Mouse (Mus musculus): ENCODE measurements at regions not wholly inside any gene's neighbourhood (a gene's known extent, or its start where the extent isn't known, plus 50 kb on each side); places are given as distances from the start of the nearest gene placed in this dataset.

DNA sequence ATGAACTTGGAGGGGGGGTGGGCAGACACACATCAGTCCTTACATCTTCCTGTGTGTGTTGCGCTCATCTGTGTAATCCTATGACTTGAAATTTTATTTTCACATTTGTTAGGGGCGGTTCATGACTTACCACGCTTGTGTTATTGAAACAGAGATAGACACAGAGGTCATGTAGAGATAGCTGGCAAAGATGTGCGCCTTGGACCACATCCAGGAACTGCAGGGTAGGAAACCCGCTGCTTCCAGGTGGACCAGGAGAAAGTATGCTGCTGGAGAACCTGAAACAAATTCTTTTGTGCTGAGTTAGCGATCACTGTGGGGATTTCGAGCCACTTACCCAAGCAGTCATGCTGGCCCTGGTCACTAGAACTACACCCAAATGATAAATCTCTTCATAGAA is 89.1 kb downstream of the Kcnj2 start:
- no peak for TF ChIP-seq POLR2AphosphoS2 (IDR thresholded peaks at IDR 0.05; ENCODE audit: insufficient read length, low read depth)
- TF ChIP-seq REST (IDR thresholded peaks at IDR 0.05; ENCODE audit: insufficient read depth, insufficient read length): no peak
- TF ChIP-seq SRF (IDR thresholded peaks at IDR 0.05; ENCODE audit: control insufficient read depth, insufficient read length, low read depth): no peak
- no peak for TF ChIP-seq MYOG (IDR thresholded peaks at IDR 0.05; ENCODE audit: control insufficient read depth in 1 of 3, insufficient read depth in 1 of 3, insufficient read length in 2 of 3, low read depth in 2 of 3)
- TF ChIP-seq MAX (IDR thresholded peaks at IDR 0.05; ENCODE audit: low read depth): no peak
- no peak for TF ChIP-seq USF1 (IDR thresholded peaks at IDR 0.05; ENCODE audit: low read depth)
- TF ChIP-seq E2F4 (IDR thresholded peaks at IDR 0.05; ENCODE audit: insufficient read depth): no peak
- TF ChIP-seq MYOD1 (IDR thresholded peaks at IDR 0.05; ENCODE audit: control insufficient read depth in 1 of 3, insufficient read length in 2 of 3, low read depth in 2 of 3): no peak
- no peak overlapping the region for H3K4me3 ChIP-seq
- no peak overlapping the region for H3ac ChIP-seq (ENCODE audit: control insufficient read depth, insufficient read length)
- H3K4me2 ChIP-seq (ENCODE audit: low read depth): no peak overlapping the region
- no peaks in the 10 kb centered on the region for H3K36me3 ChIP-seq (ENCODE audit: control insufficient read depth, insufficient read depth)
- no peaks in the 10 kb centered on the region for H3K79me2 ChIP-seq (ENCODE audit: control insufficient read depth, insufficient read depth)
- no peaks in the 10 kb centered on the region for H3K27me3 ChIP-seq (ENCODE audit: control insufficient read depth, insufficient read depth, insufficient read length)

DNA sequence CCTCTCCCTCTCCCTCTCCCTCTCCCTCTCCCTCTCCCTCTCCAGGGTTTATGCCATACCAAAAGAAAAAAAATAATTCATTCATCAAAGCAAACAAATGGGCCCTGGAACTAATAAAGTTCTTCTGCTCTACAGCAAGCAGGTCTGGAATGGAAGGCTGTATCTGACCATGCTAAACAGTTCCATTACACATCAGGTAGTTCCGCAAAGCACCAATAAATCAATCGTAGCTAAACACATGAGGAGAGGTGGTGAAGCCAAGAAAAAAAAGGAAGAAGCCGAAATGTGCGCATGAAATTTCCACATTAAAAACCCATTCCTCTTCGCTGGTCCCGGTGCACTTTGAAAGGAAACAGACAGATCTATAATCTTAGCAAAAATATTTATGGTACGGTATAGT is 89.8 kb downstream of the Kcnj2 start:
- Histone ChIP-seq H3ac (ENCODE audit: control insufficient read depth, insufficient read length) (no peak overlapping the region), H3K27me3 (ENCODE audit: control insufficient read depth, insufficient read depth, insufficient read length) (no peaks in the 10 kb centered on the region), H3K79me2 (ENCODE audit: control insufficient read depth, insufficient read depth) (no peaks in the 10 kb centered on the region), H3K4me2 (ENCODE audit: low read depth) (no peak overlapping the region), H3K4me3 (no peak overlapping the region), H3K36me3 (ENCODE audit: control insufficient read depth, insufficient read depth) (no peaks in the 10 kb centered on the region)
- TF ChIP-seq POLR2A (IDR thresholded peaks at IDR 0.05; ENCODE audit: insufficient read length, low read depth) (no peak), TCF12 (IDR thresholded peaks at IDR 0.05; ENCODE audit: insufficient read depth, poor library complexity, severe bottlenecking) (no peak), USF1 (IDR thresholded peaks at IDR 0.05; ENCODE audit: low read depth) (no peak), MYOD1 (IDR thresholded peaks at IDR 0.05; ENCODE audit: control insufficient read depth in 1 of 3, insufficient read length in 2 of 3, low read depth in 2 of 3) (no peak), CEBPB (IDR thresholded peaks at IDR 0.05; ENCODE audit: insufficient read depth, poor library complexity, severe bottlenecking) (no peak), REST (IDR thresholded peaks at IDR 0.05; ENCODE audit: insufficient read depth, insufficient read length) (no peak)

DNA sequence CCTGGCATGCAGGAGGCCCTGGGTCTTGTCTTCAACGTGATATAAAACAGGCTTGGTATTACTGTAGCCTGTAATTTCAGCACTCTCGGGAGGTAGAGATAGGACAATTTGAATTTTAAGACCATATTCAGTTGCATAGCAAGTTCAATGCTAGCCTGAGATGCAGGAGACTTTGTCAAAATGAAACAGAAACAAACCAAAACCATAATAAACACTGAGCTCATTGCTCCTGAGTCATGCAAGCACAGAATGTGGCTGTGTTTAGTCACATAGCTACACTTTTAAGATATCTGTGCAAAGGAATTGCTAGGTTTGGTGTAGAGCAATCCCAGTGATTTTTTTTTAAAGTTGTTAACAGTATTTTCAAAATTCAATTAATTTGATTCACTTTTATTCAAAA is 93.3 kb downstream of the Kcnj2 start:
- H3K27me3 ChIP-seq (ENCODE audit: control insufficient read depth, insufficient read depth, insufficient read length): no peaks in the 10 kb centered on the region
- H3K36me3 ChIP-seq (ENCODE audit: control insufficient read depth, insufficient read depth): no peaks in the 10 kb centered on the region
- no peaks in the 10 kb centered on the region for H3K79me2 ChIP-seq (ENCODE audit: control insufficient read depth, insufficient read depth)
- no peak overlapping the region for H3K4me3 ChIP-seq
- H3K4me2 ChIP-seq (ENCODE audit: low read depth): no peak overlapping the region
- no peak overlapping the region for H3ac ChIP-seq (ENCODE audit: control insufficient read depth, insufficient read length)
- TF ChIP-seq SRF (IDR thresholded peaks at IDR 0.05; ENCODE audit: control insufficient read depth, insufficient read length, low read depth) (no peak), MYOD1 (IDR thresholded peaks at IDR 0.05; ENCODE audit: control insufficient read depth in 1 of 3, insufficient read length in 2 of 3, low read depth in 2 of 3) (no peak), CEBPB (IDR thresholded peaks at IDR 0.05; ENCODE audit: insufficient read depth, poor library complexity, severe bottlenecking) (no peak), MAX (IDR thresholded peaks at IDR 0.05; ENCODE audit: low read depth) (no peak), REST (IDR thresholded peaks at IDR 0.05; ENCODE audit: insufficient read depth, insufficient read length) (no peak), TCF3 (IDR thresholded peaks at IDR 0.05; ENCODE audit: insufficient read length, low read depth) (no peak), MYOG (IDR thresholded peaks at IDR 0.05; ENCODE audit: control insufficient read depth in 1 of 3, insufficient read depth in 1 of 3, insufficient read length in 2 of 3, low read depth in 2 of 3) (no peak), POLR2AphosphoS2 (IDR thresholded peaks at IDR 0.05; ENCODE audit: insufficient read length, low read depth) (no peak), TCF12 (IDR thresholded peaks at IDR 0.05; ENCODE audit: insufficient read depth, poor library complexity, severe bottlenecking) (no peak), E2F4 (IDR thresholded peaks at IDR 0.05; ENCODE audit: insufficient read depth) (no peak), POLR2A (IDR thresholded peaks at IDR 0.05; ENCODE audit: insufficient read length, low read depth) (no peak), USF1 (IDR thresholded peaks at IDR 0.05; ENCODE audit: low read depth) (no peak)

DNA sequence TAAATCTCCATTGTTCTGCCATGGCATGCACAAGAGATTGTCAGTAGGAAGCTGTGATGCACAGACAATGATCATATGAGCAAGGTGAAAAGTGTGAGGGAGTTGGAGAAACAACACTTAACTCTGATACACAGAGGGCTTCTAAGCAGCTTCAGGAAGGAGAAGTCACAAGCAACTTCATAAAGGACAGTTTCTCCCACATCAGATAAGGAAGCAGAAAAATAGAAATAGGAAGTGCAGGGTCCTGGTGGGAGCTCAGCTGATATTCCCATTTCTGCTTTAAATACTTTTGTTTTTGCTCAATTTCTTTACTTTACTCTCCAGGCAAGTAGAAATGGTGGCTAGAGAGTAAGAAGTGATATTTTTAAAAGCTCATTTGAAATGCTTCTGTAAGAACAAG is 98.9 kb downstream of the Kcnj2 start:
- Histone ChIP-seq H3K79me2 (ENCODE audit: control insufficient read depth, insufficient read depth) (no peaks in the 10 kb centered on the region), H3K36me3 (ENCODE audit: control insufficient read depth, insufficient read depth) (no peaks in the 10 kb centered on the region), H3K4me3 (no peak overlapping the region), H3K27me3 (ENCODE audit: control insufficient read depth, insufficient read depth, insufficient read length) (no peaks in the 10 kb centered on the region), H3ac (ENCODE audit: control insufficient read depth, insufficient read length) (no peak overlapping the region), H3K4me2 (ENCODE audit: low read depth) (no peak overlapping the region)
- TF ChIP-seq MYOG (IDR thresholded peaks at IDR 0.05; ENCODE audit: control insufficient read depth in 1 of 3, insufficient read depth in 1 of 3, insufficient read length in 2 of 3, low read depth in 2 of 3) (no peak), MAX (IDR thresholded peaks at IDR 0.05; ENCODE audit: low read depth) (no peak), POLR2AphosphoS2 (IDR thresholded peaks at IDR 0.05; ENCODE audit: insufficient read length, low read depth) (no peak), SRF (IDR thresholded peaks at IDR 0.05; ENCODE audit: control insufficient read depth, insufficient read length, low read depth) (no peak), MYOD1 (IDR thresholded peaks at IDR 0.05; ENCODE audit: control insufficient read depth in 1 of 3, insufficient read length in 2 of 3, low read depth in 2 of 3) (no peak), TCF3 (IDR thresholded peaks at IDR 0.05; ENCODE audit: insufficient read length, low read depth) (no peak), REST (IDR thresholded peaks at IDR 0.05; ENCODE audit: insufficient read depth, insufficient read length) (no peak), POLR2A (IDR thresholded peaks at IDR 0.05; ENCODE audit: insufficient read length, low read depth) (no peak), E2F4 (IDR thresholded peaks at IDR 0.05; ENCODE audit: insufficient read depth) (no peak), TCF12 (IDR thresholded peaks at IDR 0.05; ENCODE audit: insufficient read depth, poor library complexity, severe bottlenecking) (no peak), USF1 (IDR thresholded peaks at IDR 0.05; ENCODE audit: low read depth) (no peak), CEBPB (IDR thresholded peaks at IDR 0.05; ENCODE audit: insufficient read depth, poor library complexity, severe bottlenecking) (no peak)

DNA sequence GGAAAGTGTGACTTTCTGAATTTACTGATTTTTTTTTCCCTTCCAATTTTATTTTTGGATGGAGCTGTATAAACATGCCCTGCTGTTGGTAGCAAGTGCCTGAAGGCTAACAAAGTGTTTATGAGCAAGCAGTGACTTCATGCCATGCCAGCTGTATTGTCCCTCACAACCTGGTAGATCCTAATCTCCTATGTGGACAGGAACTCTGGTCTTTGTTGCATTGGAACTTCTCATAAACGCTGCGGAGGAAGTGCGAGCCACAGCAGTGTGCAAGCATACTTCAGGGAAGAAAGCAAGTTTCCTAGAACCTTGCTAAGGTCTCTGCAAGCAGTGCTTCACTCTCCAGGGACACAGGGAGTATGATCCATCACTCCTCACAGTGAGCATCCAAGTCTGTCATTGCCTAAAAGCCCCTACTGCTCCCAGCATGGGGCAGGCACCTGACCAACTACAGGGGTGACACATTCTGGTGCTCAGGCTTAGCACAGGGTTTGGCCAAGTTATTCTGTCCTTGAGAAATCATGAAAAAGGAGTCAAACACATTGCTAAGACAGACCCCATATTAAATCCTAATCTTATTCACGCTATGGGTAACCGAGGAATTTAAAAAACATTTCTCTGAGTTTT is 104.3 kb downstream of the Kcnj2 start:
- no peak overlapping the region for H3K4me3 ChIP-seq
- no peaks in the 10 kb centered on the region for H3K36me3 ChIP-seq (ENCODE audit: control insufficient read depth, insufficient read depth)
- TF ChIP-seq MAX (IDR thresholded peaks at IDR 0.05; ENCODE audit: low read depth) (no peak), MYOD1 (IDR thresholded peaks at IDR 0.05; ENCODE audit: control insufficient read depth in 1 of 3, insufficient read length in 2 of 3, low read depth in 2 of 3) (no peak), CEBPB (IDR thresholded peaks at IDR 0.05; ENCODE audit: insufficient read depth, poor library complexity, severe bottlenecking) (no peak), POLR2A (IDR thresholded peaks at IDR 0.05; ENCODE audit: insufficient read length, low read depth) (no peak), USF1 (IDR thresholded peaks at IDR 0.05; ENCODE audit: low read depth) (no peak), REST (IDR thresholded peaks at IDR 0.05; ENCODE audit: insufficient read depth, insufficient read length) (no peak), POLR2AphosphoS2 (IDR thresholded peaks at IDR 0.05; ENCODE audit: insufficient read length, low read depth) (no peak)

More for the DNA sequence above, 104.3 kb downstream of the Kcnj2 start:
- H3ac ChIP-seq (ENCODE audit: control insufficient read depth, insufficient read length): no peak overlapping the region
- no peak overlapping the region for H3K4me2 ChIP-seq (ENCODE audit: low read depth)
- H3K79me2 ChIP-seq (ENCODE audit: control insufficient read depth, insufficient read depth): no peaks in the 10 kb centered on the region
- no peaks in the 10 kb centered on the region for H3K27me3 ChIP-seq (ENCODE audit: control insufficient read depth, insufficient read depth, insufficient read length)
